Mouse (Mus musculus): ENCODE measurements around the gene Dtx1. TPM values are rescaled to one million over a fixed set of nuclear protein-coding genes. Genes with fewer than 3 reads are reported as not detected.

Gene Dtx1
- polyA plus RNA-seq, 1 experiment, result 89.7 TPM

GRCm38 (mm10) chr5:120698181-120698580, 13.5 kb downstream of the Dtx1 start:
- peaks cover 8% of the 10 kb centered on the region for H3K4me1 ChIP-seq (ENCODE audit: control insufficient read depth, insufficient read depth, low read length)
- TF ChIP-seq CTCF (IDR thresholded peaks at IDR 0.05; ENCODE audit: extremely low read depth, insufficient read depth, low read length) (no peak), POLR2A (IDR thresholded peaks at IDR 0.05; ENCODE audit: extremely low read depth, insufficient read depth, low read length) (no peak)
- no peak overlapping the region for H3K27ac ChIP-seq (ENCODE audit: insufficient read depth, low read length)
- no peak overlapping the region for H3K4me3 ChIP-seq (ENCODE audit: insufficient read depth, low read length)

- TF ChIP-seq CTCF (IDR thresholded peaks at IDR 0.05; ENCODE audit: extremely low read depth, insufficient read depth, low read length) (no peak), POLR2A (IDR thresholded peaks at IDR 0.05; ENCODE audit: extremely low read depth, insufficient read depth, low read length) (no peak)
- no peak overlapping the region for H3K27ac ChIP-seq (ENCODE audit: insufficient read depth, low read length)
- H3K4me3 ChIP-seq (ENCODE audit: insufficient read depth, low read length), result no peak overlapping the region
- H3K4me1 ChIP-seq (ENCODE audit: control insufficient read depth, insufficient read depth, low read length), result peaks cover 8% of the 10 kb centered on the region
These were observed 14.9 kb downstream of the Dtx1 start for GRCm38 (mm10) chr5:120696865-120697264.

GRCm38 (mm10) chr5:120696057-120696743, 15.5 kb downstream of the Dtx1 start:
- H3K4me1 ChIP-seq (ENCODE audit: control insufficient read depth, insufficient read depth, low read length), result peaks cover 8% of the 10 kb centered on the region
- H3K4me3 ChIP-seq (ENCODE audit: insufficient read depth, low read length), result no peak overlapping the region
- no peak overlapping the region for H3K27ac ChIP-seq (ENCODE audit: insufficient read depth, low read length)
- TF ChIP-seq POLR2A (IDR thresholded peaks at IDR 0.05; ENCODE audit: extremely low read depth, insufficient read depth, low read length) (no peak), CTCF (IDR thresholded peaks at IDR 0.05; ENCODE audit: extremely low read depth, insufficient read depth, low read length) (no peak)

GRCm38 (mm10) chr5:120694695-120695074, 17.0 kb downstream of the Dtx1 start:
- Histone ChIP-seq H3K4me1 (ENCODE audit: control insufficient read depth, insufficient read depth, low read length) (peaks cover 8% of the 10 kb centered on the region), H3K4me3 (ENCODE audit: insufficient read depth, low read length) (no peak overlapping the region), H3K27ac (ENCODE audit: insufficient read depth, low read length) (no peak overlapping the region)
- TF ChIP-seq CTCF (IDR thresholded peaks at IDR 0.05; ENCODE audit: extremely low read depth, insufficient read depth, low read length) (no peak), POLR2A (IDR thresholded peaks at IDR 0.05; ENCODE audit: extremely low read depth, insufficient read depth, low read length) (no peak)

- Histone ChIP-seq H3K27ac (ENCODE audit: insufficient read depth, low read length) (no peak overlapping the region), H3K4me1 (ENCODE audit: control insufficient read depth, insufficient read depth, low read length) (peaks cover 4% of the 10 kb centered on the region; the same call in 1 of the 2 replicates), H3K4me3 (ENCODE audit: insufficient read depth, low read length) (no peak overlapping the region)
- TF ChIP-seq CTCF (IDR thresholded peaks at IDR 0.05; ENCODE audit: extremely low read depth, insufficient read depth, low read length) (no peak), POLR2A (IDR thresholded peaks at IDR 0.05; ENCODE audit: extremely low read depth, insufficient read depth, low read length) (no peak)
These were observed 17.6 kb downstream of the Dtx1 start for GRCm38 (mm10) chr5:120693931-120694694.

GRCm38 (mm10) chr5:120692034-120692433, 19.7 kb downstream of the Dtx1 start:
- Histone ChIP-seq H3K4me1 (ENCODE audit: control insufficient read depth, insufficient read depth, low read length) (peaks cover 2% of the 10 kb centered on the region; the same call in 1 of the 2 replicates), H3K4me3 (ENCODE audit: insufficient read depth, low read length) (no peak overlapping the region), H3K27ac (ENCODE audit: insufficient read depth, low read length) (no peak overlapping the region)
- TF ChIP-seq CTCF (IDR thresholded peaks at IDR 0.05; ENCODE audit: extremely low read depth, insufficient read depth, low read length) (no peak), POLR2A (IDR thresholded peaks at IDR 0.05; ENCODE audit: extremely low read depth, insufficient read depth, low read length) (no peak)

- Histone ChIP-seq H3K27ac (ENCODE audit: insufficient read depth, low read length) (no peak overlapping the region), H3K4me3 (ENCODE audit: insufficient read depth, low read length) (no peak overlapping the region), H3K4me1 (ENCODE audit: control insufficient read depth, insufficient read depth, low read length) (peaks cover 2% of the 10 kb centered on the region; the same call in 1 of the 2 replicates)
- TF ChIP-seq POLR2A (IDR thresholded peaks at IDR 0.05; ENCODE audit: extremely low read depth, insufficient read depth, low read length) (no peak), CTCF (IDR thresholded peaks at IDR 0.05; ENCODE audit: extremely low read depth, insufficient read depth, low read length) (no peak)
These were observed 21.3 kb downstream of the Dtx1 start for GRCm38 (mm10) chr5:120690417-120690816.

- Histone ChIP-seq H3K4me1 (ENCODE audit: control insufficient read depth, insufficient read depth, low read length) (no peaks in the 10 kb centered on the region), H3K27ac (ENCODE audit: insufficient read depth, low read length) (no peak overlapping the region), H3K4me3 (ENCODE audit: insufficient read depth, low read length) (no peak overlapping the region)
- no peak for TF ChIP-seq CTCF (IDR thresholded peaks at IDR 0.05; ENCODE audit: extremely low read depth, insufficient read depth, low read length)
- no peak for TF ChIP-seq POLR2A (IDR thresholded peaks at IDR 0.05; ENCODE audit: extremely low read depth, insufficient read depth, low read length)
These were observed 23.3 kb downstream of the Dtx1 start for GRCm38 (mm10) chr5:120688434-120688833.

GRCm38 (mm10) chr5:120687897-120688296, 23.8 kb downstream of the Dtx1 start:
- TF ChIP-seq CTCF (IDR thresholded peaks at IDR 0.05; ENCODE audit: extremely low read depth, insufficient read depth, low read length), result no peak
- no peak for TF ChIP-seq POLR2A (IDR thresholded peaks at IDR 0.05; ENCODE audit: extremely low read depth, insufficient read depth, low read length)
- H3K4me3 ChIP-seq (ENCODE audit: insufficient read depth, low read length), result no peak overlapping the region
- H3K4me1 ChIP-seq (ENCODE audit: control insufficient read depth, insufficient read depth, low read length), result no peaks in the 10 kb centered on the region
- H3K27ac ChIP-seq (ENCODE audit: insufficient read depth, low read length), result no peak overlapping the region

- H3K4me3 ChIP-seq (ENCODE audit: insufficient read depth, low read length), result no peak overlapping the region
- H3K4me1 ChIP-seq (ENCODE audit: control insufficient read depth, insufficient read depth, low read length), result no peaks in the 10 kb centered on the region
- TF ChIP-seq CTCF (IDR thresholded peaks at IDR 0.05; ENCODE audit: extremely low read depth, insufficient read depth, low read length) (no peak), POLR2A (IDR thresholded peaks at IDR 0.05; ENCODE audit: extremely low read depth, insufficient read depth, low read length) (no peak)
- no peak overlapping the region for H3K27ac ChIP-seq (ENCODE audit: insufficient read depth, low read length)
These were observed 24.3 kb downstream of the Dtx1 start for GRCm38 (mm10) chr5:120687484-120687851.

All from cortical plate, adult 2 months (tissue).